Mouse (Mus musculus) liver, adult (tissue): ENCODE results near the gene Pgm2l1.

Experiments
- GATA4 ChIP-seq: IDR thresholded peaks from 2 replicates; pipeline ENCODE4 v1.6.1; 2014; ENCODE audit warnings: mild to moderate bottlenecking, low read length; ENCODE audit not compliant: insufficient replicate concordance

Gene Pgm2l1

DNA sequence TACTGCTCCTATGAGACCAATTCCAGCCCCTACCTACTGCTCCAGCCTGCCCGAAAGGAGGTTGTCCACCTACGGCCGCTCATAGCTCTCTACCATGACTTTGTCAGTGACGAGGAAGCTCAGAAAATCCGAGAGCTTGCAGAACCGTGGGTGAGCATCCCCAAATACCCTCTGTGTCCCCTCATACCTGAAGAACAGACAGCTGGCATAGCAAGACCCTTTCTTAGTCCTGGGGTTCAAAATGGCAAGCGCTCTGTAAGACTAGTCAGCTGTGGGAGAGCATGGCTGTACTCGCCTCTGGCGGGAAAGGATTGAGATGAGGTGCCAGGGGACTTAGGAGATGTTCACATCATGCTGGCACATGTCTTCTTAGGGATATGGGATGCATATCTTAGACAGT is 78.7 kb downstream of the Pgm2l1 start:
- no peak for TF ChIP-seq GATA4

DNA sequence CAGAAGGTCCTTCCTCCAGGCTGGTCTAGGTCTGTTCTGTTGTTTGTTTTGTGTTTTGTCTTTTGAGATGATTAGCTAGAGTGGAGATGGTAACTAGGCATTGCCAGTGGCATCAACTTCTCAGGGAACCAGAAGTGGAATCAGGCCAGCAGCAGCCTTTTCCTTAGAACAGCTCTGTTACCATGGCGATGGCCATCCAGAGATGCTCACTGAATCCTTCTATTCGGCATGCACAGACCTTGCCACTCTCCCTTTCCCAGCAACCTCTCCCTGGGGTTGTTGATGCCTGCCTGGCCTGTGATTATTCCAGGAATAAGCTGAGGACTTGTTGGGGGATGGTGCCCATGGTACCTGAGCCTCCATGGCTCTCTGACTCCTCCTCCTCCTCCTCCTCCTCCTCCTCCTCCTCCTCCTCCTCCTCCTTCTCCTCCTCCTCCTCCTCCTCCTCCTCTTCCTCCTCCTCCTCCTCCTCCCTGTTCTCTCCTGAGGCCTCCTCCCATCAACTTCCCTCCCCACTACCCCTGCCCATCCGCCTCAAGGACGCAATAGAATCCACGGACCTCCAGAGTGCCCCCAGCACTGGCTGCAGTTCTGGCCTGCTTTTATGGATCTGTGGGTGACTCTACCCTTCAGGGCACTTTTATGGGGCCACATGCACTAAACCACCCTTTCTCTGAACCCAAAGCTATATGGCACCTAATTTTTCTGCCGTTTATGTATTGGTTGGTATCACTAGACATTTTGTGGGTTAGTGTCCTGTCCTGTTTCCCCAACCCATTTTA is 80.9 kb downstream of the Pgm2l1 start:
- no peak for TF ChIP-seq GATA4

DNA sequence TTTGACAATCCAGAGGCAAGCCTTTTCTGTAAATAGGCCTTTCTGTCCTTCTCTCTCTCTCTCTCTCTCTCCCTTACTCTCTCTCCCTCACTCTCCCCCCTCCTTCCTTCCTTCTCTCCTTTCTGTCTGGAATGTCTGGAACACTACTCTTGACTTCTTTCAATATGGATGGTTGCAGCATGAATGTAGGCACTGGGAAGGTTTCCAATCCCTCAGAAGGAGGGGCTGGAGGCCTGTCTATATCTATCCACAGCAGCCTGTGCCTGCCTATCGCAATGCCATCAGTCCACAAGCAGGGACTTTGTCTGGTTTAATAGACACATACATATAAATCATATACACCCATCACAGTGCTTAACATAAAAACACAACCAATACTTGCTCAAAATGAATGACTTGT is 82.0 kb downstream of the Pgm2l1 start:
- no peak for TF ChIP-seq GATA4

DNA sequence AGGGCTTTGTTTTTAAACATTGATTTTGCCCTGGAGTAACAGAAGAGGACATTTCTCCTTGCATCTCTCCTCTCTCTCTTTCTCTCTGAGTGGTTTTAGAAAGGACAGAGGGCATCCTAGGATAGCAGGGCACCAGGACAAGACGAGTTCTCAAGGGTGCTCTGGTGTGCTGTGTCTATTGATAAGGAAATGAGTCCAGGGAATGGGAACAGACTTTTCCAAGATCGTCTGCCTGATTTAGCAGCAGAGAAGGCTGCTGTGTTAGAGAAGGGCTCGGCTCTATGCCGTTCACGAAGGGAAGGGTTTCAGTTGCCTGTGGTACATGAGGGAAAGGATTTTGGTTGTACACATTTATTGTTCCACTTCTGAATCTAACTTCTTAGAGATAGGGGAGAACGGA is 82.5 kb downstream of the Pgm2l1 start:
- no peak for TF ChIP-seq GATA4

DNA sequence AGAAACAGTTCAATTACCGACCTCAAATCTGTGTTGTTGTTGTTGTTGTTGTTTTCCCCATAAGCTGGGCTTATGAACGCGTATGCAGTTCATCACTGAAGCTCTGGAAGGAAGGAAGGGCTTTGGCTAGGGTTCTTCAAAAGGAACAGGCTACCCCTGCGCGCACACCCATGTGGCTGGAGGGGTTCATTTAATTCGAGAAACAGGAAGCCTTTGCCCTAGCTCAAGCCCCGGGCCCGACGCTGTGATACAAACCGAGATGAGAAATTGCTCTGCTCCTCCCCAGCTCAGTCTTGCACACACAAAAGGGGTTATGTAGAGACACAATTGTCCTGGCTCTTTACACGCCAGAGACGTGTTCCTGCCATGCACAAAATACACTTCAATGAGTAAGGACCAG is 83.1 kb downstream of the Pgm2l1 start:
- no peak for TF ChIP-seq GATA4

DNA sequence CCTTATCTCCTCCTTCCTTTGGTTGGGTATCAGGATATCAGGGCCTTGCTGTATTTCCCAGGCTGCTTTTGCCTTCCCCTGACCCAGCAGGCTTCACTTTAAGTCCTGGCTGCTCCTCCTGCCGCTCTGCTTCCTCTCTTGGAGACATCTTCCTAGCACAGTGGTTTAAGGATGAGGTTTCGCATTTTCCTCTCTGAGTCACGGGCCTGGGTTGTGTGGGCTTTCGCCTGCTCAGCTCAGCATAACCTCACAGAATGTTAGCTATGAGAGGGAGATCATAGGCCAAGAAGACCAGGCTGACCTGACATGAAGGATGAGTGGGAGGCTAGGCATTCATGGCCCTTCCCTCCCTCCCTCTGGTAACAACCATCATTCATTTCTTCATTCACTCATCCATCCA is 85.5 kb downstream of the Pgm2l1 start:
- no peak for TF ChIP-seq GATA4

DNA sequence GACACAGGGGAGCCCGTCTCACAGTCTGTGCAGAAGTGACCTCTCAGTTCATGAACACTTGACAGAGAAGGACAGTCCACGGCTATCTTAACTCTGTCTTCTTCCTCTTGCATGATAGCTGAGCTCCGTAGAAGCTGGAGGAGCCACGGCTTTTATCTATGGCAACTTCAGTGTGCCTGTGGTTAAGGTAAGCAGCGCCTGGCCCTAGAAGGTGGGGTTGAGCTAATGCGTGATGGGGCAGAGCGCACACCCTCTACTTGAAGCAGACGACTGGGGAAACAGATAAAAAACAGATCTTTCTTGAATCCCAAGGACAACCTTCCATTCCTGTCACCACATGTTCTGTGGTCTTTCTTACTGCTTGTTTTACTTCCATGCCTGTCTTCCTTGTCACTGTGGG is 89.7 kb downstream of the Pgm2l1 start:
- no peak for TF ChIP-seq GATA4

DNA sequence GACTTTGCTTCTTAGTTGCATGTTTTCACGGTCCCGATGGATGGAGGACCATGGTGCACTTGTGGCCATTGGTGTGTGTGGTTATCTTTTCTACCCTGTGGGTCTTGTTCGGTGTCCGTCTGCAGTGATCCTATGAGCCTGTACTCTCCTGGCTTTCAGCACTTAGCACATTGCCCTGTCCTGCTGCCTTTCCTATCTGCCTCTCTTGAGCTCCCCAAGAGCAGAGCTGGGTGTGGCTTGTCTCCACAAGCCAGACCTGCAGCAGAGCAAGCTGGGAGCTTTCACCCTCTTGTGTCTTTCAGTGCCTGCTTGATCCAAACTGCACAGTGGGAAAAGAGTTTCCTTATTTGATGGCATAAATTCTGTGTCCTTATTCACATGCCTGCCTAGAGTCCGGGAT is 90.3 kb downstream of the Pgm2l1 start:
- TF ChIP-seq GATA4: no peak

DNA sequence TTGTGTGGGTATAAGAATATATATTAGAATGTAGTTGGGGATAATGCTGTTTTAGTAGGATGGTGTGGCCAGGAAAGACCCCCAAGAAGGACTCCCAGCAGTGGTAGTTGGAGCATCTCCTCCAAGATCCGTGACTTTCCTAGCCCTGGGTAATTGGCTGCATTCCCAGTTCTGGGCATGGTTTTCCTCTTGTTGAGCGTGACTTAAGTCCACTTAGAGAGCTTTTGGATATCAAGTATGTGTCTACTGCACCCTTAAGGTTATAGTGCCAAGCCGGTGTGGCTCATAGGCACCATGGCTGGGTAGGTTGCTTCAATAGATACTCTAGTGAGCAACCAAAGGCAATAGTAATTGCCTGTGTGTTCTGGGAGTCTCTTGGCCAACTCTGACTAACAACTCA is 96.5 kb downstream of the Pgm2l1 start:
- no peak for TF ChIP-seq GATA4

DNA sequence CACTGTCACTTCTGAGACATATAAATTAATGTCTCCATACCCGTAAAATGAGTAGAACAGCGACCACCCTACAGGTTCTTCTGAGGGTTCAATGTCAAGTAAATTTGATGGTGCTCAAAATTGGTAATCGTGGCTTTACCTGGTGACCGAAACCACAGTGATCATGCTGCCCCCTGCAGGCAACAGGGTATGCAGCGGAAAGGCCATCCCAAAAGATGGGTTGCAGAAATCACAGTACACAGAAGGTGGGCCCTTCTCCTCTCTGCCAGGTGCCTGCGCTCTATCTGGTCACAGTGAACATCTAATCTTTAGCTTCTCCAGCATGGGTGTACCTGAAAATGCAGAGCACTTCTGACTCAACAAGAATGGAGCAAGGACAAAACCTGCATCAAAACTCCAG is 98.3 kb downstream of the Pgm2l1 start:
- TF ChIP-seq GATA4: no peak

DNA sequence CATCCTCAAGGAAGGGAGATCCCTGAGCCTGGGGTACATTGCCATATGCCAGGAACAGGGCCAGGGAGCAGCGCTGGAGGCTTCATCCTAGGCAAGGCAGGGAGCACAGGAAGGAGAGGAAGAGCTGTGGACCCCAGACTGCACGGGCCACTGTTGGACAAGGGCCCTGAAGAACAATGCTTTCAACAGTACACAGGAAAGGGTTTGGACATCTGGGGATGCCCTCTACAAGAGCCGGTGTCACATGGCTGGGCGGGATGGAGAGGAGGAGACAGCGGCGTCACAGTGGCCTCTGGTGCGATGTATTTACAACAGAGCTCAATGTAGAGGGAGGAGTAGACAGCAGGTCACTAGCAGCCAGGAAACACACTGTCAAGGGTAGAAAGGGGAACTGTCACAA is 100.3 kb downstream of the Pgm2l1 start:
- TF ChIP-seq GATA4: no peak
